Mouse (Mus musculus) lung, postnatal 0 days (tissue): Measurements from ENCODE around the gene Rbm43. TPM values are rescaled to one million over a fixed set of nuclear protein-coding genes. Genes with fewer than 3 reads are reported as not detected.
A peak's percentile ranks its signal among the peaks of the same experiment; 100 is the strongest.

Experiments
- ATAC-seq: fragments of 200-750 bp; cut with Nextera tagmentation; 2 replicates; pipeline ENCODE4 v1.8.0; 2017; ENCODE audit warnings: moderate library complexity
- DNase-seq: peaks from one replicate; pipeline ENCODE4 v3.0.0-alpha.2; 2016; ENCODE audit warnings: low spot score
- H3K27ac ChIP-seq: fragments of 300-500 bp; sonication (generic); 2 replicates; pipeline ENCODE4 v1.5.1; 2014; ENCODE audit warnings: antibody characterized with exemption, mild to moderate bottlenecking, low read length, mixed read lengths
- H3K27me3 ChIP-seq: fragments of 300-500 bp; sonication (generic); replicated peaks from 2 replicates; pipeline ENCODE4 v1.6.1; 2014; ENCODE audit warnings: low read length, mixed read lengths; ENCODE audit not compliant: insufficient read depth
- H3K36me3 ChIP-seq: fragments of 300-500 bp; sonication (generic); 2 replicates; pipeline ENCODE4 v1.6.1; 2014; ENCODE audit warnings: low read length, mixed read lengths; ENCODE audit not compliant: insufficient read depth
- H3K4me1 ChIP-seq: fragments of 300-500 bp; sonication (generic); 2 replicates; pipeline ENCODE4 v1.6.1; 2014; ENCODE audit warnings: antibody characterized with exemption, low read depth, low read length, mixed read lengths; ENCODE audit not compliant: insufficient read depth
- H3K4me2 ChIP-seq: fragments of 300-500 bp; sonication (generic); replicated peaks from 2 replicates; pipeline ENCODE4 v1.6.1; 2014; ENCODE audit warnings: low read depth, mild to moderate bottlenecking, low read length, moderate library complexity, mixed read lengths
- H3K4me3 ChIP-seq: fragments of 300-500 bp; sonication (generic); 2 replicates; pipeline ENCODE4 v1.5.1; 2014; ENCODE audit warnings: low read depth, low read length
- H3K9ac ChIP-seq: fragments of 300-500 bp; sonication (generic); replicated peaks from 2 replicates; pipeline ENCODE4 v1.6.1; 2014; ENCODE audit warnings: low read depth, mild to moderate bottlenecking
- H3K9me3 ChIP-seq: fragments of 300-500 bp; sonication (generic); 2 replicates; pipeline ENCODE4 v1.6.1; 2016; ENCODE audit warnings: low read length, mixed read lengths
- CTCF ChIP-seq: IDR thresholded peaks from 2 replicates; pipeline ENCODE4 v1.5.1; 2016; ENCODE audit warnings: antibody characterized with exemption, mild to moderate bottlenecking
- EP300 ChIP-seq: IDR thresholded peaks from 2 replicates; pipeline ENCODE4 v1.6.1; 2016; ENCODE audit warnings: antibody characterized with exemption, mild to moderate bottlenecking, control low read depth
- WGBS: fragments of 180-500 bp; shearing (Covaris S2); extraction: QIAGEN DNeasy Blood & Tissue Kit; methylation state at CpG from one replicate; pipeline ENCODE4 v1.1.7; 2014; 5-methylcytosine and 5-hydroxymethylcytosine counted together
- polyA plus RNA-seq: library from polyadenylated mRNA; unstranded; fragments of >200 nt; fragmentation: Nextera tagmentation; extraction: Ambion mirVana; gene quantifications from 2 replicates; pipeline ENCODE4 v1.2.1, GENCODE M21; 2015

The Rbm43 gene
- polyA plus RNA-seq, 1 experiment from 2014 or later: 14.7 TPM

- H3K4me3 ChIP-seq: no peak overlapping the region
- 56% methylated on average over 2 of the region's 2 CpGs for WGBS
- H3K36me3 ChIP-seq: no peaks in the 10 kb centered on the region
- DNase-seq (no peak), ATAC-seq (no peak)
- no peak overlapping the region for H3K4me2 ChIP-seq
- H3K4me1 ChIP-seq: no peaks in the 10 kb centered on the region
- no peak overlapping the region for H3K9ac ChIP-seq
- H3K27ac ChIP-seq: no peak overlapping the region
- no peaks in the 10 kb centered on the region for H3K9me3 ChIP-seq
- no peak for TF ChIP-seq CTCF
- no peak for TF ChIP-seq EP300
- H3K27me3 ChIP-seq: no peaks in the 10 kb centered on the region
These were observed 10.8 kb upstream of the Rbm43 start for GRCm38 (mm10) chr2:51945812-51946211.

- TF ChIP-seq CTCF (no peak), EP300 (no peak)
These were observed 6.9 kb upstream of the Rbm43 start for GRCm38 (mm10) chr2:51941832-51942231.

GRCm38 (mm10) chr2:51938750-51939149, 3.8 kb upstream of the Rbm43 start:
- no peak for DNase-seq
- no peak overlapping the region for H3K4me3 ChIP-seq
- no peaks in the 10 kb centered on the region for H3K36me3 ChIP-seq
- no peak for ATAC-seq
- H3K4me2 ChIP-seq: no peak overlapping the region
- TF ChIP-seq EP300 (no peak), CTCF (no peak)
- H3K27ac ChIP-seq: no peak overlapping the region
- H3K27me3 ChIP-seq: no peaks in the 10 kb centered on the region
- peaks cover 3% of the 10 kb centered on the region; the same call in 1 of the 2 replicates for H3K4me1 ChIP-seq
- H3K9ac ChIP-seq: no peak overlapping the region
- WGBS: 67% methylated on average over 3 of the region's 3 CpGs
- H3K9me3 ChIP-seq: no peaks in the 10 kb centered on the region

More at GRCm38 (mm10) chr2:51941832-51942231, 6.9 kb upstream of the Rbm43 start:
- H3K4me1 ChIP-seq: no peaks in the 10 kb centered on the region
- H3K4me2 ChIP-seq: no peak overlapping the region
- no peak overlapping the region for H3K4me3 ChIP-seq
- 80% methylated on average over 7 of the region's 7 CpGs for WGBS
- ATAC-seq (no peak), DNase-seq (no peak)
- H3K27me3 ChIP-seq: no peaks in the 10 kb centered on the region
- no peaks in the 10 kb centered on the region for H3K36me3 ChIP-seq
- H3K27ac ChIP-seq: no peak overlapping the region
- no peaks in the 10 kb centered on the region for H3K9me3 ChIP-seq
- no peak overlapping the region for H3K9ac ChIP-seq

DNA sequence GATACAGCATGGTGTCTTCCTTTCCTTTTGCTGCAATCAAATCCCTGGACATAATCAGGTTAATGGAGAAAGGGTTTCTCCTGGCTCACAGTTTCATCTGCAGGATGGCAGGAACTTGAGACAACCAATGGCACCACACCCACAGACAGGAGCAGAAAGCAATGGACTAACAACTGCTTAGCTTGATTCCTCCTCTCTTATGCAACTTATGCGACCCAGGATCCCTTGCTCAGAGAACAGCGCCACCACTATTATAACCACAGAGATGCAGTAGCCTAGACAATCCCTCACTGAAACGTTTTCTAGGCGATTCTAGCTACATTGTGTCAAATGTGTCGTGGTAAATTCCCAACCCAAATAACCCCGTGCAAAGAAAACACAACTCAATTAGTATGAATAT, 2.0 kb upstream of the Rbm43 start:
- H3K4me1 ChIP-seq: peaks cover 5% of the 10 kb centered on the region; the same call in 1 of the 2 replicates
- TF ChIP-seq CTCF (0 out of 2 replicates have a peak, but pooled peaks have one; percentile 18), EP300 (no peak)
- WGBS: 78% methylated on average over 6 of the region's 6 CpGs
- DNase-seq (no peak), ATAC-seq (no peak)
- H3K4me3 ChIP-seq: no peak overlapping the region
- H3K9ac ChIP-seq: no peak overlapping the region
- H3K27ac ChIP-seq: no peak overlapping the region
- no peak overlapping the region for H3K4me2 ChIP-seq
- no peaks in the 10 kb centered on the region for H3K36me3 ChIP-seq
- H3K27me3 ChIP-seq: no peaks in the 10 kb centered on the region
- H3K9me3 ChIP-seq: no peaks in the 10 kb centered on the region

- Histone ChIP-seq H3K9ac (no peak overlapping the region), H3K4me3 (no peak overlapping the region), H3K36me3 (no peaks in the 10 kb centered on the region), H3K27ac (no peak overlapping the region), H3K27me3 (no peaks in the 10 kb centered on the region), H3K9me3 (no peaks in the 10 kb centered on the region), H3K4me1 (peaks cover 5% of the 10 kb centered on the region; the same call in 1 of the 2 replicates), H3K4me2 (no peak overlapping the region)
- DNase-seq (no peak), ATAC-seq (no peak)
- WGBS: 64% methylated on average over 3 of the region's 3 CpGs
- no peak for TF ChIP-seq EP300
- no peak for TF ChIP-seq CTCF
These were observed 1.6 kb upstream of the Rbm43 start for GRCm38 (mm10) chr2:51936585-51936984.

DNA sequence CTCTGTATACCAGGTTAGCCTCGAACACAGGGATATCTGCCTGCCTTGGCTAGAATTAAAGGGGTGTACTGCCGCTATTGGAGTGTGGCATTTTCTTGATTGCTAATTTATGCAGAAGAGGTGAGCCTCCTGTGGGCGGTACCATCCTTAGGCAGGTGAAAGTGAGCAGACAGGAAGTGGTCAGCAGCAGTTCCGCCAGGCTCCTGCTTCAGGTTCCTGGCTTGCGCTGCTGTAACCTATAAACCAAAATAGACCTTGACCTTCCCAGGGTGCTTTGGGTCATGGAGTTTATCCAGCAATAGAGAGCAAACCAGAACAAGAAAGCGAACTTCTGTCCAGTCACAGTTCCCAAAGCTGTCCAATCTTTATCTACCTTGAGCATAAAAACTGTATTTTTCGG, 958 bp upstream of the Rbm43 start:
- WGBS: 93% methylated on average over 7 of the region's 7 CpGs
- no peak overlapping the region for H3K27ac ChIP-seq
- H3K9me3 ChIP-seq: no peaks in the 10 kb centered on the region
- ATAC-seq (no peak), DNase-seq (no peak)
- no peaks in the 10 kb centered on the region for H3K36me3 ChIP-seq
- no peak overlapping the region for H3K9ac ChIP-seq
- no peak overlapping the region for H3K4me3 ChIP-seq
- TF ChIP-seq EP300: no peak
- no peak overlapping the region for H3K4me2 ChIP-seq
- H3K4me1 ChIP-seq: peaks cover 5% of the 10 kb centered on the region; the same call in 1 of the 2 replicates
- H3K27me3 ChIP-seq: no peaks in the 10 kb centered on the region
